Mouse (Mus musculus) C2C12 (cell line): ENCODE results near the gene Furin. TPM values are rescaled to one million over a fixed set of nuclear protein-coding genes. Genes with fewer than 3 reads are reported as not detected.

Experiments
- H3K27me3 ChIP-seq: one replicate; pipeline ENCODE4 v1.6.1; 2011; ENCODE audit not compliant: control insufficient read depth, insufficient read depth, insufficient read length
- H3K36me3 ChIP-seq: one replicate; pipeline ENCODE4 v1.6.1; 2011; ENCODE audit not compliant: control insufficient read depth, insufficient read depth
- H3K4me3 ChIP-seq: one replicate; pipeline ENCODE4 v1.5.1; 2011; ENCODE audit warnings: mild to moderate bottlenecking, control low read depth; ENCODE audit not compliant: poor library complexity, insufficient read depth, severe bottlenecking
- H3K79me2 ChIP-seq: one replicate; pipeline ENCODE4 v1.6.1; 2011; ENCODE audit not compliant: control insufficient read depth, insufficient read depth
- H3K79me3 ChIP-seq: one replicate; pipeline ENCODE4 v1.6.1; 2011; ENCODE audit warnings: low read depth, control low read depth
- H3ac ChIP-seq: one replicate; pipeline ENCODE3; 2011; ENCODE audit warnings: low read depth; ENCODE audit not compliant: control insufficient read depth, insufficient read length
- CEBPB ChIP-seq: IDR thresholded peaks from one replicate; pipeline ENCODE4 v1.6.1; 2011; ENCODE audit warnings: low read depth, mild to moderate bottlenecking, control low read depth, moderate library complexity
- CTCF ChIP-seq: IDR thresholded peaks from one replicate; pipeline ENCODE4 v1.5.1; 2011; ENCODE audit not compliant: control insufficient read depth, insufficient read depth, insufficient read length
- FOSL1 ChIP-seq: IDR thresholded peaks from one replicate; pipeline ENCODE4 v1.8.0; 2011; ENCODE audit warnings: mild to moderate bottlenecking, low read length; ENCODE audit not compliant: poor library complexity, insufficient read depth, severe bottlenecking
- MAX ChIP-seq: IDR thresholded peaks from one replicate; pipeline ENCODE4 v1.6.1; 2011; ENCODE audit warnings: mild to moderate bottlenecking, control low read depth
- MYOD1 ChIP-seq: IDR thresholded peaks from one replicate; pipeline ENCODE4 v1.6.1; 2011; ENCODE audit warnings: low read depth; ENCODE audit not compliant: control insufficient read depth, insufficient read length
- MYOG ChIP-seq: IDR thresholded peaks from one replicate; pipeline ENCODE4 v1.6.1; 2011; ENCODE audit not compliant: control insufficient read depth, insufficient read length; ENCODE audit errors: extremely low read depth
- USF1 ChIP-seq: IDR thresholded peaks from one replicate; pipeline ENCODE4 v1.6.1; 2011; ENCODE audit warnings: low read depth, mild to moderate bottlenecking, control low read depth, moderate library complexity
- polyA plus RNA-seq: library from polyadenylated mRNA; unstranded; fragments of >200 nt; fragmentation: generic; extraction: Trizol; gene quantifications from one replicate; pipeline ENCODE4 v1.2.1, GENCODE M21; 2012; ENCODE audit warnings: missing spikeins

The Furin gene
- polyA plus RNA-seq, 1 experiment = 63.6 TPM

- TF ChIP-seq CEBPB (no peak), CTCF (no peak), USF1 (no peak), MYOD1 (no peak), MAX (no peak), FOSL1 (no peak), MYOG (no peak)
Observed at GRCm38 (mm10) chr7:80376192-80376591, 29.0 kb downstream of the Furin start.

DNA sequence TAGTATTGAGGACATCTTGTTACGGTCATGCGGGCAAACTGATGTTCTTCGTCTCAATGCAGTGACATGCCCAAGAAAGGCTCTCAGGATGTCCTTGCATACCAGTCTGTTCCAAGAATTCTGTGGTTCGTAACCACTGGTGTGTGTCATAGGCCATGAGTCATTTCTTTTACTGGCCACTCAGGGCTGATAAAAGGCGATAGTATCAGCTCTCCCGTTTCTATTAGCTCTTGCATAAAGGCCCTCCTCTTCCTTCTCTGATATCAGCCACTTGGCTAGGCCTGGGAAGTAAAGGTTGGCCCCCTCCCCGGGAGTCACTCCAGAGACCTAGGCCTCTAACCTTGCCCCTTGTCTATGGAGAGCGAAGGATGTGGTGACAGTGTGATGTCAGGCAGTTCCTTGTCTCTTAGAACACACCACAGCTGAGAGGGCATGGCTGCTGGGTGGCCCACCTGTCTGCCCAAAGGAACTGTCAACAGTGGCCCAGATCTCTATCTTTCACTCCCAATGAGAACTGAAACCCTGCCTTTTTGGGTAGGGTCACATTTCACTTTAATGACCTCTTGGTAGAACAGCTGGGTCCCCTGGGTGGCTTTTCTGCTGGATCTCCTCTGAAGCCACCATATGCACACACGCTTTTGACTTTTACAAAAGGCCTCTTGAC is 29.7 kb downstream of the Furin start:
- no peaks in the 10 kb centered on the region for H3K79me3 ChIP-seq
- H3K4me3 ChIP-seq = no peak overlapping the region
- H3K27me3 ChIP-seq = no peaks in the 10 kb centered on the region
- H3K36me3 ChIP-seq = peaks cover 4% of the 10 kb centered on the region
- TF ChIP-seq MYOD1 = peak; percentile 89
- TF ChIP-seq FOSL1 = peak; percentile 90
- no peak for TF ChIP-seq CTCF
- H3ac ChIP-seq = no peak overlapping the region
- no peaks in the 10 kb centered on the region for H3K79me2 ChIP-seq

More at GRCm38 (mm10) chr7:80376192-80376591, 29.0 kb downstream of the Furin start:
- Histone ChIP-seq H3K27me3 (no peaks in the 10 kb centered on the region), H3K79me3 (no peaks in the 10 kb centered on the region), H3ac (no peak overlapping the region), H3K79me2 (no peaks in the 10 kb centered on the region), H3K36me3 (peaks cover 4% of the 10 kb centered on the region), H3K4me3 (no peak overlapping the region)

DNA sequence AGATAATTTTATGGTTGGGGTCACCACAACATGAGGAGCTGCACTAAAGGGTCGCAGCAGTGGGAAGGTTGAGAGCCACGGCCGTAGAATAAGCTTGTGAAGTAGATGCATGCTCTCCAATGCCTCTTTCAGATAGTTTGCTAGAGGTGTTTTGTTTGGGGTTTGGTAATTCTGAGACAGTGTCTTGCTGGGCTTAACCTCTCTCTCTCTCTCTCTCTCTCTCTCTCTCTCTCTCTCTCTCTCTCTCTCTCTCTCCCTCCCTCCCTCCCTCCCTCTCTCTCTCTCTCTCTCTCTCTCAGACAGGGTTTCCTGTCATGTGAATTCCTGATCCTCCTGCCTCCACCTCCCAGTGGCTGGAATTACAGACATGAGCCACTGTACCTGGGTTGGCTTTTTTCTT is 30.5 kb downstream of the Furin start:
- no peaks in the 10 kb centered on the region for H3K79me3 ChIP-seq
- no peaks in the 10 kb centered on the region for H3K79me2 ChIP-seq
- H3K4me3 ChIP-seq = no peak overlapping the region
- no peaks in the 10 kb centered on the region for H3K27me3 ChIP-seq
- TF ChIP-seq MYOD1 (no peak), MYOG (no peak), USF1 (no peak), FOSL1 (no peak), CTCF (no peak), MAX (no peak), CEBPB (no peak)
- H3K36me3 ChIP-seq = peaks cover 4% of the 10 kb centered on the region
- H3ac ChIP-seq = no peak overlapping the region

- Histone ChIP-seq H3K27me3 (no peaks in the 10 kb centered on the region), H3K79me2 (no peaks in the 10 kb centered on the region), H3K79me3 (no peaks in the 10 kb centered on the region), H3K36me3 (peaks cover 4% of the 10 kb centered on the region), H3ac (no peak overlapping the region), H3K4me3 (no peak overlapping the region)
- TF ChIP-seq USF1 (no peak), CTCF (no peak), CEBPB (no peak), MYOD1 (no peak), MAX (no peak), MYOG (no peak), FOSL1 (no peak)
Observed at GRCm38 (mm10) chr7:80374280-80374679, 31.0 kb downstream of the Furin start.

- Histone ChIP-seq H3K79me3 (no peaks in the 10 kb centered on the region), H3K79me2 (no peaks in the 10 kb centered on the region), H3ac (no peak overlapping the region), H3K4me3 (no peak overlapping the region), H3K27me3 (no peaks in the 10 kb centered on the region), H3K36me3 (peaks cover 2% of the 10 kb centered on the region)
- TF ChIP-seq USF1 = no peak
- TF ChIP-seq MYOD1 = no peak
- TF ChIP-seq MYOG = no peak
- no peak for TF ChIP-seq MAX
Observed at GRCm38 (mm10) chr7:80373850-80374249, 31.4 kb downstream of the Furin start.

DNA sequence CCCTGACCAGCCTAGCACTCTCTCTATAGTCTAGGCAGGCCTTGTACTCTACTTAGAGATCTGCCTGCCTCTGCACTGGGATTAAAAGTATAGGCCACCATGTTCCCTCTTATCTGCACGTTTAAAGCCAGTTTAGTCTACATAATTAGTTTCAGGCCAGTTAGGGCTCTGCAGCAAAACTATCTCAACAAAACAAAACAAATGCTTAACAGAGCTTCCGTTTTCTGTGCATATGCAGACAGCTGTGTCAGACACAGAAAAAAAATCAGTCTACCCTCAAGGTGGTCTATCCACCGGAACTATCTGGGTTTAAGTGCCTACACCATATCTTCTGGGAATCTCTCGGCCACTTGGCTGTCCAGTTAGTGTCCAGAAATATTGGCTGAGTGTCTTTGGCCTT is 31.9 kb downstream of the Furin start:
- H3ac ChIP-seq = no peak overlapping the region
- H3K27me3 ChIP-seq = no peaks in the 10 kb centered on the region
- no peaks in the 10 kb centered on the region for H3K36me3 ChIP-seq
- H3K79me3 ChIP-seq = no peaks in the 10 kb centered on the region
- no peak overlapping the region for H3K4me3 ChIP-seq
- H3K79me2 ChIP-seq = no peaks in the 10 kb centered on the region
- TF ChIP-seq MYOD1 = no peak
- TF ChIP-seq FOSL1 = no peak
- TF ChIP-seq MYOG = no peak
- TF ChIP-seq USF1 = no peak
- TF ChIP-seq MAX = no peak
- no peak for TF ChIP-seq CEBPB
- no peak for TF ChIP-seq CTCF
